Mouse (Mus musculus): Measurements from ENCODE around the gene Actr1a.

Actr1a gene

DNA sequence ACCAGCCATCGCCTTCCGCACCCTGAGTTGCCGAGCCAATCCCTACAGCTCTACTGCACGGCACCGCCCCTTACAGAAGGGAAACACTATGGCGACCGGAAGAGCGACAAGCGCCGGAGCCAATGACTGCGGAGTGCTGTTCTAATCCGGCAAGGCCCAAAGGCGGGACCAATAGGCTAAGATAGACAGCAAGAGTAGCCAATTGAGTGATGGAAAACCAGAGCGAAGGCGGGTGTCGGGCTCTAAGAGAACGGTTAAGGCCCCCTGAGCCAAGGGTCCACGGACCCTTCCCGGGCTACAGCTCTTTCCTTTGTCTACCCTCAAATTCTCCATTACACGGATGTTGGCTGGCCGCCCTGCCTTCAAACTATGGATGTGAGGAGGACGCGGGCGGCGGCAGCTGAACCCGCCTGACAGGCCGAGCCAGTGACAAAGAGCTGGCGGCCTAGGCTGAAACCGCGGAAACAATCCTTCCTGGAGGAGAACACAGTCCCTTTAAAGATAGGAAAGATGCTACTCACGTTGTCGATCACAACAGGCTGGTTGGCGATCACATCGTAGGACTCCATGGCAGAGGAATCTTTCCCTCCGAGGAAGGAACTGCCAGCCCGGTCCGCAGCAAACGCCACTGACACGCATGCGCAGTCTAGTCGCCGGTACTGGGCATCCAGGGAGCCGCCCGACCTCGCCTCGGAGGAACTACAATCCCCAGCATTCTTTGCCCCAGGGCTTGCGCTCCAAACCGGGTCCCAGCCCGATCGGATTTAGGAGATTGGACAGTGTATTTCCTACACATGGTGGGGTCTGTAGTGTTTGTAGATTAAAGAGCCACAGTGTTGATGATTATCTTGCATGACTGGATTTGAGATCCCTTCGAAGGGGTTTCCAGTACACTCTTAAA is at the start of gene Actr1a:
Gene Actr1a (minus strand): TSS at position 640 of the 901 bp plus-strand sequence.
- peak; percentile 94 to 96 for DNase-seq (ENCODE audit: low spot score in 2 of 2)

DNA sequence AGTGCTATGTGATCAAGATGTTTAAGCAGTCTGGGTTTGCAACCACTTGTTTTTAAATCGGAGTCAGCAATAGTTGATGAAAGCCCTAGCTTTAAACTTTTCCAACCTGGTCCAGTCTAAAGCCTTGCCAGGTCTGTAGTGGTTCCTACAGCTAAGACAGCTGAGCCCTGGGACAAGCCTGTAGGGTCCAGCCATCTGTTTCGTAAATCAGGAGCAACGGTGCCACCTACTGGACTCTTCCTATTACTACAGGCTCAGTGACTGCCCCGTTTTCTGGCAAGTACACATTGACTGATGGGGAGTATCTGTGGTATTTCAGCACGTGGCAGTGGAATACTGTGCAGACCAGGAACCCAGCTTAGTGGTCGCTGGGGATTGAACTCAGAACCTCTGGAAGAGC is 48.7 kb upstream of the Actr1a start:
- DNase-seq (ENCODE audit: low spot score in 2 of 2) = peak; percentile 63 to 73

- no peak for DNase-seq (ENCODE audit: low spot score in 2 of 2)
These were observed 48.0 kb upstream of the Actr1a start for GRCm38 (mm10) chr19:46443509-46443908.

- DNase-seq (ENCODE audit: low spot score in 2 of 2) = no peak
These were observed 39.9 kb upstream of the Actr1a start for GRCm38 (mm10) chr19:46435492-46435891.

DNA sequence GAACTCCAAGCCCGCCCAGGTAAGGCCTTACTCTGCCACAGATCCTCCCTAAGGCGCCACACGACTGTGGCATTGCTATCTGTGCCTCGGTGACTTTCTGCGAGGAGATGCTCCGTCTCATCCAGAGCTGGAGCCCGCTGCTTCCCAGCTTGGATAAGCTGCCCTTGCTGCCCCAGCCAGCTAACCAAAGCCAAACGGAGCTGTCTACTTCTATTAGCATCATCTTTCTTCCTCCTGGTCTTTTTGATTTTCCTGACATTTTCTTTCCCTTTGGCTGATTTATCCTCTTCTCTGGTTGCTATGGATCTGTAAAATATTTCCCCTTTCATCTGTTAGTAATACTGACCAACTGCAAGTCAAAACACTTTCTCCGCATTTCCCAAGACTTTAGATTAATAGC is 39.0 kb upstream of the Actr1a start:
- DNase-seq (ENCODE audit: low spot score in 2 of 2) = no peak

DNA sequence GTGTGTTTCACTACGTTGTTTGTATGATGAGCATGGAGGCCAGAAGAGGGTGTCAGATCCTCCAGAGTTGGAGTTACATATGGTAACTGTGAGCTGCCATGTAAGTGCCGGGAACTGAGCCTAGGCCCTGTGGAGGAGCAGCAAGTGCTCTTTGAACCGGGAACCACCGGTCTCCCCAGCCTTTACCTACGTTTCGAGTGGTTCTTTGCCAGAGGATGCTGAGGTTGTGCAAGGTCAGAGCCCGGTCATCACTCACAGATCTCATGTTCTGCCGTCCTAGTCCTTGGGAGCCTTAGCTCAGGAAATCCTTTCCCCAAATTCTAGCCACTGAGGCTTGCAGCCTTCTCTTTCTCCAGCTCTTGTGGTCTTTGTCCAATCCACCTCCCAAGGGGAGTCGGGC is 38.6 kb upstream of the Actr1a start:
- DNase-seq (ENCODE audit: low spot score in 2 of 2) = no peak

- no peak for DNase-seq (ENCODE audit: low spot score in 2 of 2)
These were observed 38.2 kb upstream of the Actr1a start for GRCm38 (mm10) chr19:46433712-46434111.

DNA sequence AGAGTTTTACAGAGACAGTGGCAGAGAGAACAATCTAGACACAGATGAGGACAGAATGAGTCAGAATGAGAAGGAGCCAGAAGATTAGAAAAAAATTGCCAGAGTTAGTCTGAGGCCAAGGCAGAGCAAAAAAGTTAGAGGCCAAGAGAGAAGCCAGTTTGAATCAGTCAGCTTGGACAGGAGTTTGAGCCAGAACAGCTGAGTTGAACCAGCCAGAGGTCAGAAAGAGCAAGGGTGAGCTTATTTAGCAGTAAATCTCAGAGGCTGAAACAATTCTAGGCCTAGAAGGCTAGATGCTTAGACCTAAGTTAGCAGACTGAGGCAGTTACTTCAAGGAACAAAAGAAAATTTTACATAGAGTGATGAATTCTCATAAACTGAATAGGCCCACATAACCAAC is 33.7 kb upstream of the Actr1a start:
- DNase-seq (ENCODE audit: low spot score in 2 of 2) = no peak

GRCm38 (mm10) chr19:46426488-46426887 is 30.9 kb upstream of the Actr1a start:
- no peak for DNase-seq (ENCODE audit: low spot score in 2 of 2)

GRCm38 (mm10) chr19:46425266-46425665 is 29.7 kb upstream of the Actr1a start:
- no peak for DNase-seq (ENCODE audit: low spot score in 2 of 2)

DNA sequence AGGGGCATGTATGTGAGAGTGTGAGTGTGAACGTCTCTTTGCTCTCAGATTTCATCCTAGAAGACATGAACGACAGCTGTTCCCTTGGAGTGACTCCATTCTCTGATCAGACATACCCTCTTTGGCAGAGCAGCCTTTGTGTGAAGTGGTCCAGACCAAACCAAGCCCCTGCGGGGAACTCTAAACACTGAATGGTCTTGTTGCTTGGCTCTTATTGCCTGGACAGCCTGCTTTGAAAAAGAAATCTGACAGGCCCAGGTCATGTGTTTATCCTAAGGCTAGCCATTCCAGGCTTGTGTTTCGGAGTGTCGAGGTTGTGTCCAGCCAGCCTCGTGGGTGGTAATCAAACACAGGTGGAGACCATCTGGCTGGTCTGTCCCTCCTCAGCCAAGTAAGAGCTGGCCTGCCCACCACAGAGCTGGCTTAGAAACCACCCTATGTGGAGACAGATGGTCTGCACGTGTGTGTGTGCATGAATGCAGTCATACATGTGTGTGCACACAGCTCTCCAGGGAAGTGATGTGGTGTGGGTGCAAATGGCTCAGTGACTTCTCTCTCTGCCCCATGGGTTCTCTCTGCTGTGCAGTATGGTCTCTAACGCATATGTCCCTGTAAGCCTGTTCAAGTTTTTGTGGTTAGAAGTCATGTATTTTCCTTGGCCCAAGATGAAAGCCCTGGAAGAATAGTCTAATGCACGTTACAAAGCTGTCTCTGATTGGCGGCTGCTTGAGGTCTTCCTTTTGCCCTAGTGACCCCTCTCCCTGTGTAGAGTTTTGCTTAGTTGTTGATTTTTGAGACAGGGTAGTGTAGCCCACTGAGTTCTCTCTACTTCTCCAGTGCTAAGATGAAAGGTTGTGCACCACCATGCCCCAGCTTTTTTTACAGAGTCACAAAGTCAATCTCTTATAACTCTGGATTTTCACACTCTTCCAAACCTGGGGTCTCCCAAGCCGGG is 27.1 kb upstream of the Actr1a start:
- peak in 1 of 2 experiments; percentile 22 for DNase-seq (ENCODE audit: low spot score in 2 of 2)

- DNase-seq (ENCODE audit: low spot score in 2 of 2) = no peak
These were observed 24.9 kb upstream of the Actr1a start for GRCm38 (mm10) chr19:46420410-46420809.

DNA sequence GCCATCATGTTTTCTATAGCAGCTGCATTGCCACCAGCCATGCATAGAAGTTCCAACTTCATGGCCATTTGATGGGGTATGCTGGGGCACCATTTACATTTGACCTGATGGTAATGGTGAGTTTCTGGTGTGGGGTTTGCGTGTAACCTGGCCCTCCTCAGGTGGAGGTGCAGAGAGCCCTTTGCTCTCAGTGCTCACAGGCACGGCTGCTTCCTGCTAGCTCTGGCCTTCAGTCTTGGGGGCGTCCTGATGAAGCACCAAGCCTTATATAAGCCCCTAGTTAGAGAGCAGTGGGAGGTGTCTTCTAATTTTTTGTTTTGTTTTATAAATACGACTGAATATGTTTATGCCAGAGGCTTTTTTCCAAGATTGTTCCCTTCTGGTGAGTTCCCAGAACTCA is 22.5 kb upstream of the Actr1a start:
- no peak for DNase-seq (ENCODE audit: low spot score in 2 of 2)

- DNase-seq (ENCODE audit: low spot score in 2 of 2) = no peak
These were observed 20.7 kb upstream of the Actr1a start for GRCm38 (mm10) chr19:46416276-46416675.

GRCm38 (mm10) chr19:46414486-46414885 is 18.9 kb upstream of the Actr1a start:
- DNase-seq (ENCODE audit: low spot score in 2 of 2) = no peak

GRCm38 (mm10) chr19:46413969-46414368 is 18.4 kb upstream of the Actr1a start:
- DNase-seq (ENCODE audit: low spot score in 2 of 2) = no peak

DNA sequence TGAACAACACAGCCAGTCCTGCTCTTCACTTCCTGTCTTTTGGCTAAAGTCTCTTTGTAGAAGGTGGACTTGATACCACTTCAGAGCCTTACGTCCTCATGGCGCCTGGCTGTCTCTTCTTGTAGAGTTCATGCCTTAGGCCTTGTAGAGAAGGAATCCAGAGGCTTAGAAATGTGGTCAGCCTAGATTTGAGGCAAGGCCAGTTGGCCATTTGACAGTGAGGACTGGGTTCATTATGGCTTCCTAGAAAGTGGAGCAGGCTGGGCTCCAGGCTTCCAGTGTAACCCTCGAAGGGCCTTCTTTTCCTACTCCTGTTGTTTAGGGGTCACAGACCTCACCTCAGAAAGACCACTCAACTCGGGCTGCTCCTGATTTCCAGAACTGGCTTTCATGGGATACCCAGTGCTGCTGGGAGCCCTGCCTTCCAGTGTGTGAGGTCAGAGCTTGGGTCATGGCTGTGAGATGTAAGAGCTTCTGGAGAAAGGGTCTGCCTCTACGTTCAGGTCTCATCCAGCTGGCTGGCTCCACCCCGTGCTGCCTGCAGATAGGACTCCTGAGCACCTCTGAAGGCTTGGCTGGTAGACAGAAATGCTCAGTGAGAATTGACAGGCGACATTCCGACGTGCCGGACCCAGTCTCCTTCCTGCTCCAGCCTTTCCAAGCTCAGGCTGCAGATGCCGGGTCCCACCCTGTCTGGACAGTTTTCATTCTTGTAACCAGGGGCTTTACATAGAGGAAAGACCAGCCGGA is 16.7 kb upstream of the Actr1a start:
- DNase-seq (ENCODE audit: low spot score in 2 of 2) = no peak

DNA sequence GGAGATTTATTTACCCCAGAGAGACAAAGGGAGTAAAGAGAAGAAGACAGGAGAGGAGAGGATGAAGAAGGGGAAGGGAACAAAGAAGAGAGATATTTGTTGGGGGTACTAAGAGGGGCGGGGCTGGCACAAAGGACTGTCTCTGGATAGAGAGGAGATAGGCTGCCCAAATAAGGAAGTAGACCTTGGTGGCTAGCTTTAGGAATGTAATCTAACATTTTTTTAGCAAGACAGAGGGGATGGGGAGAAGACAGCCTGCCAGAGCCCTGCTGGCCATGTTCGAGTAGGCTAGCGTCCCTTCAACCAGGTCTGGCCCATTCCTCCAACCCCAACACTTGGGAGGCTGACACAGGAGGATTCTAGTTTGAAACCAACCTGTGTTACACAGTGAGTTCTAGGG is 14.0 kb upstream of the Actr1a start:
- no peak for DNase-seq (ENCODE audit: low spot score in 2 of 2)

GRCm38 (mm10) chr19:46406592-46407386 is 11.2 kb upstream of the Actr1a start:
- DNase-seq (ENCODE audit: low spot score in 2 of 2) = no peak

- DNase-seq (ENCODE audit: low spot score in 2 of 2) = no peak
These were observed 8.5 kb upstream of the Actr1a start for GRCm38 (mm10) chr19:46404030-46404429.

GRCm38 (mm10) chr19:46400558-46400957 is 5.0 kb upstream of the Actr1a start:
- DNase-seq (ENCODE audit: low spot score in 2 of 2) = no peak
